Mouse (Mus musculus) cerebellum, adult 2 months (tissue): ENCODE measurements around the gene H2-Ke6.

Source experiments
- CTCF ChIP-seq: fragments of 200-500 bp; IDR thresholded peaks from 2 replicates; pipeline ENCODE4 v1.5.1; 2011; ENCODE audit warnings: low read depth, mild to moderate bottlenecking, control low read depth, low read length, moderate library complexity, borderline replicate concordance; ENCODE audit not compliant: insufficient read depth
- POLR2A ChIP-seq: fragments of 200-500 bp; IDR thresholded peaks from 2 replicates; pipeline ENCODE4 v1.6.1; 2011; ENCODE audit warnings: low read length, control low read depth, borderline replicate concordance; ENCODE audit not compliant: insufficient read depth

- TF ChIP-seq CTCF, result no peak
- TF ChIP-seq POLR2A, result no peak
Measured at GRCm38 (mm10) chr17:33979512-33980050, 48.3 kb downstream of the H2-Ke6 start.
